Mouse (Mus musculus): Measurements from ENCODE around the gene Klhl25.
"Not testable (repeated sequence)": the region's sequence is repeated elsewhere in the genome, so short reads cannot be mapped to it uniquely, and the experiment has no call there.

Gene Klhl25

DNA sequence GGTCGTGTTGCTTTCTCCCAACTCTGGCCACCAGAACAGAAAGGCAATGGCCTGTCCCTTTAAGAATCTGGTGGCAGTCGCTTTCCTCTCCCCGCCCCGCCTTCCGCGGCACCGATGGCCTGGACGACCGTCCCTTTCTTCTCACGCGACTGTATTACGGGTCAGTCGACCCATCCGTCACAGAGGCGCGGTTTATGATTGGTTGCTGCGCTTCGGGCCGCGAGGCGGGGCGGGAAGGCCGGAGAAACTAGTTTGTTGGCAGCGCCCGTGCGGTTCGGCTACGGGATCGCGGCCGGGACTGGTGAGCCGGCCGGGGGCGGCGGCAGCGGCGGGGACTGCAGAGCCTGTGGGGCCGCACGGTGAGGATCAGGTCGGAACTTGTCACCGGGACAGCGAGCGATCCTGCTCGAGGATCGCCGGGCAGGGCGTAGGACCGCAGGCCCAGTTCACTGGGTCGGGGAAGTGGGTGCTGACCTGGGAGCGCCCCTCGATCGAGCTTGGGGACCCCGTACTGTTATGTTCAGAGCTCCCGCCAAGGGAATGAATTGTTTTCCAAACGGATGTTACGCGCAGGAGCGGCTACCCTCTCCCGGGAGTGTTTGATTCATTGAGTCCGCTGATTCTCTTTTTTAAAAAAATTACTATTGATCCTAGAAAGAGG, at the start of gene Klhl25:
Gene Klhl25 (plus strand): TSS at position 196 of the 661 bp plus-strand sequence.
- peak; percentile 98 for DNase-seq

DNA sequence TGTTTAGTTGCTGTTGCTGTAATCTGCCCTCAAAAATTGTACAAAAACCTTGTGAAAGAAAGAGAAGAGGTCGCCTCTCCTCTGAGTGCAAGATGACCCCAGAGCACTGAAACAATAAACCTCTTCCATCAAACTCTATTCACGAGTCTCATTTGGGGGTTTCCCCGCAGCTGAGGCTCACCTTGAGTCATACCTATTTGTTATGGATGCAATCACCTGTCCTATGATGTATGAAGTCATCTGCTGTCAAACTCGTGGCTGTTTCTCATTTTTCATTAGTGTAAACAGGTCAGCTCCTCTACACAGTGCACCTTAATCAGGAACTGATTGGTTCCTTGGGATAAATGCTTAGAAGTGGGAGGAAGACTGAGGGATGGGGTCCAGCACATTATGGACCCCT, 47.6 kb upstream of the Klhl25 start:
- DNase-seq: no peak

DNA sequence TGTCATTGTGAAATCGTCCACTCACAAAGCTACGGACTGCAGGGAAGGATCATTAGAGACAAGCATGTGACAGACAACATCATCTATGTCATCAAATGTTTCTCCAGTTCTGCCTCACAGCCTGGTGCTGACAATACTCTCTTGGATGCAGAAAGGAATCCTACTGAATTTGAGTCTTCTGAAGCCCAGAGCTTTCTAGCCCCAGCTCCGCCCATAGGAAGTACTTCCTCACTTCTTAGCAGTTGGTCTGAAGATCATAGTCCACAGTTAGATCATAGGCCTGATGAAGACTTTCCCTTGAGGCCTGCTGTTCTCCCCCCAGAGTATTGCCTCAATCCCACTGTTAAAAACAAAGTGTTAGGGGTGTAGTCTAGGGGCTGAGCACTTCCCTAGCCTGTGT, 47.1 kb upstream of the Klhl25 start:
- DNase-seq: no peak

DNA sequence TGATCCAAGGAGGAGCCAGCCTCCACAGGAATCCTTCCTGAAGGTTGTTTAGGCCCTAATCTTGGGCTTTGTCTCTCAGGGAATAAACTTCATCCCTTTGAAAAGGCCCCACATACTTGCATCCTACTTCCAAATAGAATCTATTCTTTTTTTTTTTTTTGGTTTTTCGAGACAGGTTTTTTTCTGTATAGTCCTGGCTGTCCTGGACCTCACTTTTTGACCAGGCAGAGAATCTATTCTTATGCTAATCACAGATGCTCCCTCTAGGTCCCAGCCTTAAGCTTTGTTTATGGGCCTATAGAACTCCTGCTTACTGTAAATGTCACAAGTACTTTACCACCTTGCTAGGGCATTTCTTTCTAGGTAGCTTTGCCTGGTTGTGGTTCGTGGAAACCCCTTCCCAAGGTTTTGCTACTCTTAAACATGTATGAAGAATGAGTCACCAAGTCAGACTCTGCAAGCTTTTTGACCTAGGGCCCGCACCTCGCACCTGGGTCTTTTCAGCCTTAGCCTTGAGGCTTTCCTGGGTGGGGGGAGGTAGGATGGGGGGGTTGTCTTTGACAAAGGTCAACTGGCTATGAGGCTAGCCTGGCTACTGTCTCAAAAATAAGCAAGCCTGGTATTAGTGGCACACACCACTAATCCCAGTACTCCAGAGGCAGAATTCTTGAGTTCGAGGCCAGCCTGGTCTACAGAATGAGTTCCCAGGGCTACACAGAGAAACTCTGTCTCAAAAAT, 46.3 kb upstream of the Klhl25 start:
- no peak for DNase-seq

DNA sequence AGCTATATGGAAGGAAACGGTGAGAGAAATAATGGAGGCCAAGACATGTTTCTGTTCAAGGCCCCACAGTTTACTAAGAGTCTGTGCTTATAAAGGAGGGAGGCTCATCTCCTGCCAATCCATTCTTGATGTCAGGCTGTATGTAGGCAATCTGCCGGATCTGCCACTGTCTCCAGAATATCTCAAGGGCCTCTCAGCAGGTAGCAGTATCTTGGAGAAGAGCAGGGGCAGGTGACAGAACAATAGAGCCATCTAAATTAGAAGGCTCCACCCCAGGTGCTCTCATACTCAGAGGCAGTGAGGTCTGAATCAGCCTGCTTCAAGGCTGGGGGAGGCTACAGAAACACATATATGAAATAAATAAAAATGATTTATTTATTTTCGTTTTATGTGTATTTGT, 45.2 kb upstream of the Klhl25 start:
- DNase-seq: no peak

DNA sequence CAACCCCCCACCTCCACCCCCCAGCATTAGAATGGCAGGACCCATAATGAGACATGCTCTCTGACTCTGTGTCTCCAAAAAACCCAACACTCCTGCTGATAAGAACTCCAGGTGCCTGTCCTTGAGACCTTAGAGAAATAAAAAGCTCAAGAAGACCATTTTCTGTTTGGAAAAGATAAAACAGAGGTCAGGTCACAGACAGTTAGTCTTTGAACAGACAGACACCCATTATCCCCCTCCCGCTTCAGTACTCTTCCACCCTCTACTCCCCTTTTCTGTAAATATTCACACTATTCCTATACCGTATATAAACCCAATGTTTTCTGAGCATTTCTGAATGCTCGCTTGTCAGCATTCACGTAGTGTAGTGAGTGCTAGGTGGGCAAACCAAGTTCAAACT, 41.9 kb upstream of the Klhl25 start:
- no peak for DNase-seq

DNA sequence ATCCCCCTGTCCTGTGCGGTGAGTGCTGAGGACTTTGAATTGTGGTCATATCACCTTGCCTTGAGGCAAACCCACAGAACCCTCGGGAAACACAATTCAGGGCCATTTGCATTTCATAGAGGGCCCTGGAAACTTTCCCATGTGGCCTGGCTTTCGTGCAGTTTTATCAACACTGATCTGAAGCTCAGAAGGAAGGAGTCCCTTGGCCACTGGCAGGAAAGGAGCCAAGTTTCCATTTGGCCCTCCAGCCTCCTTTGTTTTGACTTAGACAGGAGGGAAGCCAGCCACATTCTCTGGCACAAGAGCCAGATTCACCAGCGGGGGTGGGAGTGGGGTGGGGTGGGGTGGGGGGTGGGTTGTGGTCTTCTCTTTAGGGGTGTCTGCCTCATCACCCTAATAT, 41.4 kb upstream of the Klhl25 start:
- peak; percentile 86 for DNase-seq

DNA sequence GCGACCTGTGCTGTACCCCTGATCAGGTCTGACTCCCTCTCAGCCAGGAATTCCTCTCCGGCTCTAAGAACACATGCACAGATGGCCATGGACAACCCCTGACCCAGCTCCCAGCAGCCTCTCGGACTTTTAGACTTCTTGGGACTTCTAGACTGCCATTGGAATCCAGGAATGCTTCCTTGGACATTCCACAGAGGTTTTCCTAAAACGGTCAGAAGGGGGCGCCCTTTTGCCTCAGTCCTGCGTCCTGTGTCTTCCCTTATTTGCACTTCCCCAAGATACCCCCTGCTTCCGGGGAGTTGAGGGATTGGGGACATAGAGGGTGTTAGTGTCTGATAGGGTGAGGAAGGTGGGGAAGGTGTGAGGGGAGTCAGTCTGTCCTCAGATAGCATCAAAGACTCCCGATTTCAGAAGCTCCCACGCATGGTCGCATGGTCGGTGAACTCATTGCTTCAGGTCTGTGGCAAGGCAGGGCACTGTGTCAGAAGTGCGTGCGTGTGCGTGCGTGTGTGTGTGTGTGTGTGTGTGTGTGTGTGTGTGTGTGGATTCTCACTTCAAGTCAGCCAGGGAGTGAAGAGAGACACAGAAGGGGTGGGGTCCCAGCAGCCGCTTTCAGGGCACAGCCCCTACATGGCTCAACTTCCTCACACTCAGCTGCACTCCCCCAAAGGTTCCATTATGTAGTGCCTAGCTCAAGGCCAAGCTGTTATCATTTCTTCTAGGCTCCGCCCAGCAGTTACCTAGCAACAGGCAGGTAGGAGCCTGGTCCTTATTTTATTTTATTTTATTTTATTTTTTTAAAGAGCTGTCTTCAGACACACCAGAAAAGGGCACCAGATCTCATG, 40.4 kb upstream of the Klhl25 start:
- peak; percentile 73 for DNase-seq

DNA sequence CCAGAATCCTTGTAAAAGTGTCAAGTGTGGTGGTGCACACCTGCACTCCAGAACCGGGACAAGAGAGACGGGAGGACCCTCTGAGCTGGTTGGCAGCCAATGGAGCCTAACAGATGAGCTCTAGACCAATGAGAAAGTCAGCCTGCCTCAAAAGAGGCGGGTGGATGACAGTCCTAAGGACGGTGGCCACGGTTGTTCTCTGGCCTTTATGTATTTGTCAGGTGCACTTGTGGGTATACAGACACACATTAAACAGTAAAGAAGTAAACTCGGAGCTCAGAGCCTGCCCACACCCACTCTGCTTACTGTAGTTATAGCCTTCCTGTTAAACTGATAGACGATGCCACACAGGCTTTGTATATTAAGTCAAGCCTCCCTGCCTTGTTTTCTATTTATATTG, 27.4 kb upstream of the Klhl25 start:
- DNase-seq: no peak

DNA sequence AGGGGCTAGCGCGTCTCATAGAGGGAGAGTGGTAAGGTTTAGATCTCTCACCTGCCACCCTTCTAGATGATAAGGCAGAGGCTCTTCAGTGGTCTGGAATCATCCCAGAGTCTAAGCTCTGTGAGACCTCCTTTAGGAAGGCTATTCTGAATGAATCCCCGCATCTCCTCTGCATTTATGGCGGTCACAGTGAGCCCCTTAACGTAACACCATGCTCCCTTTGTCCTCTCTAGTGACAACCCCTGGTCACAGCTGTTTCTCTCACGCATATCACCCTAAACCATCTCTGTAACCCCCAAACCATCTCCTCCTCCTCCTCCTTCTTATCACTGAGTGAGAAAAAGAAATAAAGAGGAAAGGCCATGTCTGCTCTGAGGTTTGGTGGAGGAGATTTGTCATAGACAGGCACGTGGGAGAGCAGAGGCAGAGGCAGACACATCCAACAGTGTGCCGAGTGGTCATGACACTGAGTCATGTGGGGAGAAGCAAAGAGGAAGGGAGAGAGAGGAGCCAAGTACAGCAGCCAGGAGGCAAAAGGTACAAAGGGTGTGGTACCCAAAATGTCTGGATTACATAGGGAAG, 25.9 kb upstream of the Klhl25 start:
- DNase-seq: no peak

DNA sequence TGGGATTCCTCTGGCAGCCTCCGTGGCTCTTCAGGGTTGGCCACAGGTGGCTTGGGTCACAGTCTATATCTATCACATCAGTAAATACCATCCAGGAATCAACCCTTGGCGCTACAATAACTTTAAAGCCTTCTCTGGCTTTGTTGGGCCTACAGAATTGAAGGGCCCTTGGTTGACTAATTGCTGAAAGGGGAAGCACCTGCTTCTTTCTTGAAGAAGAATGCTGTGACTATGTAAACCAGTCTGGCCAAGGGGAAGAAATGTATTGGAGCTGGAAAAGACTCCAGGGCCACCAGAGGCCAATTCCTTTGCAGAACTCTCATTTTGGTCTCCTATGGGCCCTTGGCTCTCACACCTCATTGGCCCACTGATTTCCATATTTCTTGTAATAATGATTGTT, 25.0 kb upstream of the Klhl25 start:
- no peak for DNase-seq

DNA sequence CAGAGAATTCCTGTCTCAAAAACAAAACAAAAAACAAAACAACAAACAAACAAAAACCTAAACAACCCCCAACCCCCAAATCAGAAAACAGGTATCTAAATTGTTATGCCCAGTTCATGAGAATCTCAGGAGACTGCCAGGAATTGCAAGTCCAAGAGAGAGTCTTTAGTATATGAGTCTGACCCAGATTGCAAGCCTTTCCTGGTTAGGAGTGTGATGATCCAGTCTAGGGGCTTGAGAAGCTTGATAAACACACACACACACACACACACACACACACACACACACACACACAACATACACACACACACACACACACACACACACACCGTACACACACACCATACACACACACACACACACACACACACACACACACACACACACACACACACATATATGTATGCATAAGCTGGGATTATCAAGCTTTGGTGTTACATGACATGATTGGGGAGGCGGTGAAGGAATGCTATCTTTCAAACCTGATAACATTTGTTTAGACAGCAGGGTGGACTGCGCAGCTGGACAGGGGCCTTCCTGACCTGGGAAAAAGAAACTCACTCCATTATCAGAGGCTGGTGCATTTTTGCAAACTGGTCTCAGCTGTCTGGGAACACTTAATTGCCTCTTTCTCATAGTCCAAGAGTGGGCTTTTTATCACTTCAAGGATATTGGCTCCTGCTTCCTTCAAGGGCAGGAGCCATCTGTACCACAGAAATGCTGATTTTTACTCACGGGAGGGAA, 21.6 kb upstream of the Klhl25 start:
- no peak for DNase-seq

DNA sequence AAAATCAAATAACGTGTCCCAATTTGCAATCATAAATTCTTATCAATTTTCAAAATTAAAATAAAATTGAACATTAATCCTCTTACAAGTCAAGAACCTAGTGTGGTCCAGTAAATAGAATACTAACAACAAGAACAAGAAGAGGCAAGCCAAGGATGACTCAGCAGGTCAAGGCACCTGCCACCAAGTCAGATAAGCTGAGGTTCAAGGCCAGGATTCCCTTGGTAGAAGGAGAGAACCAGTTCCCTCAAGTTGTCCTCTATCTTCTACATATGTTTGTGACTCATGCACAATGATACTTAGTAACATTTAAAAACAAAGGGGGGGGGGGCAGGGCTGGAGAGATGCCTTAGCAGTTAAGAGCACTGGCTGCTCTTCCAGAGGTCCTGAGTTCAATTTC, 20.8 kb upstream of the Klhl25 start:
- no peak for DNase-seq

DNA sequence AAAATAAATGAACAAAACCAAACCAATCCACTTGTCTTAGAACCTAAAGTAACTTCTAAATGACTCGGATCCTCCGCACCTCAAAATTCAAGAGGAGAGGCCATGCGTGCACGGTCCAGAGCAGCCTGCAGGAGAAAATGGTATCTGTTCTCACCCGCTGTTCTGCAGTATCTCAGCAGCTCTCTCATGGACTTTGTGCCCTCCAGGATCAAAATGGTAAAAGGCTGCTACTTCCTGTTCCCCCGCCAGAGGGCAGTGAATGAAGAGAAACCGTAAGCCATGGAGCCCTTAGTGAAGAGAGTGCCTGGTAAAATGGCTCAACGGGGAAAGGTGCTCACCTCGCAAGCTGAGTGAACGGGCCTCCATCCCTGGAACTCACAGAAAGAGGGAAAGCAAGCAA, 20.3 kb upstream of the Klhl25 start:
- peak; percentile 75 for DNase-seq

DNA sequence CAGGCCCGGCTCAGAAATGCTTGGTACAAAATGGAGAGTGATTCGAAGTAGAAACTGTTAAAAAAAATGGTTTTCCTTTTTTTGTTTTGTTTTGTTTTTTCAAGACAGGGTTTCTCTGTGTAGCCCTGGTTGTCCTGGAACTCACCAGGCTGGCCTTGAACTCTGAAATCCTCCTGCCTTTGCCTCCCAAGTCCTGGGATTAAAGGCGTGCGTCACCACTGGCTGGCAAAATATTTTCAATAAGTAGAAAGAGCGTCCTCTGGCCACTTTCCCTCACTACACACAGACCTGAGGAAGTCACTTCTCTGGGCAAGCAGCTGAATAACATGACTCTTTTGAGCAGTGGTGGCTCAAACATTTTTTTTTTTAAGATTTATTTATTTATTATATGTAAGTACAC, 19.6 kb upstream of the Klhl25 start:
- no peak for DNase-seq

DNA sequence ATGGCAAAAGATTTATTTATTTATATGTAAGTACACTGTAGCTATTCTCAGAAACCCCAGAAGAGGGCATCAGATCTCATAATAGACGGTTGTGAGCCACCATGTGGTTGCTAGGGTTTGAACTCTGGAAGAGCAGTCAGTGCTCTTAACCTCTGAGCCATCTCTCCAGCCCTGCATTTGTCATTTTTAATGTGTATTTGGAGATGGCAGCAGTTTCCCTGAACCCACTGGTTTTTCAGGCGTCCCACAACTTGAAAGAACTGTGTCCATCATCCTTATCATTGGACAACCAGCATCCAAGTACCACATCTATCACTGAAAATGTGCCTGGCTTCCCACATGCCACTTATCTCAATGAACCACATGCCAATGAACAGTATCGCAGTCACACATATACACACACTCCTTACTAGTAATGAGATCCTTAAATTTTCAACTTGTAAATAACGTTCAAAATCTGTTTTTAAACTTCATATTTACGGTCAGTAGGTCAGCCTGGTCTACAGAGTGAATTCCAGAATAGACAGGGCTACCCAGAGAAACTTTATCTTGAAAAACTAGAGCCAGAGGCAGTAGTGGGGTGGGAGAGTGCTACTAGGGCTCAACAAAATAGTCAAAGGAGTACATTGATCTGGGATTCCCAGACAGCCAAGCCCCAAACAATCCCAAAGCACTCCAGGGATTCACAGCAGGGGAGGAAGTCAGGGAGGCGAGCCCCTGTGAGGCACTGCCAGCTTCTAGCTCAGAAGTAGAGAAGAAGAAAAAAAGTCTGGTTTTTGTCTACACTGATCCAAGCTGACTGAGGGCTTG, 17.7 kb upstream of the Klhl25 start:
- no peak for DNase-seq

DNA sequence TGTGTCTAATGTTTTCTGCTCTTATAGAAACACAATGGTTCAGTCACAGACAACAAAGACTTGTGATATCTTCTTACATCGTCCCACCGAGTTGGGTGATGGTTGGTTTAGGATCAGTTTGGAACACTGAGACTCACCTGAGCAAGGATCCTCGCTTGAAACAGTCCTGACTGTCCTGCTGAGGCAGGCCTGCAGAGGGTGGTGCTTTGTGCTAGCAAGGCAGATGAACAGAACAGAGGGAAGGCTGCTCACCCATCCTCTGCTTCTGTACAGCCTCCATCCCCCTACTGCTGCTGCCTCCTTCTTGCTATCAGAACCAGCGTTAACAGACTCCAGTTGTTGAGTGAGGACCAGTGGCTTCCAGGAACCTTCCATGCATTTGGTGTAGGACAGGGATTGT, 14.2 kb upstream of the Klhl25 start:
- not testable (repeated sequence) for DNase-seq

DNA sequence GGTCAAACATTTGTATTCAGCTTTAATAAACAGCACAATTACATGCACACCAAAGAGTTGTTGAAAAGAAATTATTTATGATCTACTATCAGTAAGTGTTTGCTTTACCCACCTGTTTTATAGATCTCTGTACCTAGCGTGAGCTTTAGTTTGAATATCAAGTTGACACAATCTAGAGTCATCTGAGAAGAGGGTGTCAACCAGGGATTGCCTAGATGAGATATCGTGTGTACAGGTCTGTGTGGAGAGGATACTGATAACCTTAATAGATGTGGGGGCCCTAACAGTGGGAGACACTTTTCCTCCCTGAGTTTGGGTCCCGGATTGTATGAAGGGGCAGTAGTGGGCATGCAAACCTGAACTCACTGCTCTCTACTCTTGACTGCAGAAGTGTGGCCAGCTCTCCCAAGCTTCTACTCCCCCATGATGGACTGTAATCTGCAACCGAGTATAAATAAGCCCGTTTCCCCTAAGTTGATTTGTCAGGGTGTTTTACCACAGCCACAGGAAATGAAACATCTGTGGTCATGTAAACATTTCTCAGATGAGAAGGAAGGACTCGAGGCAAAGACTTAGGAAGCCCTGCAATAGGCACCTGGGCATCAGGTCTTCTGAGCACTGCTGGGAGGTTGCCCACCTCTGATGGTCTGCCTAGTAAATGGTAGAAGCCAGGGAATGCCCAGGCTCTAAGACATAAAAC, 13.0 kb upstream of the Klhl25 start:
- not testable (repeated sequence) for DNase-seq

DNA sequence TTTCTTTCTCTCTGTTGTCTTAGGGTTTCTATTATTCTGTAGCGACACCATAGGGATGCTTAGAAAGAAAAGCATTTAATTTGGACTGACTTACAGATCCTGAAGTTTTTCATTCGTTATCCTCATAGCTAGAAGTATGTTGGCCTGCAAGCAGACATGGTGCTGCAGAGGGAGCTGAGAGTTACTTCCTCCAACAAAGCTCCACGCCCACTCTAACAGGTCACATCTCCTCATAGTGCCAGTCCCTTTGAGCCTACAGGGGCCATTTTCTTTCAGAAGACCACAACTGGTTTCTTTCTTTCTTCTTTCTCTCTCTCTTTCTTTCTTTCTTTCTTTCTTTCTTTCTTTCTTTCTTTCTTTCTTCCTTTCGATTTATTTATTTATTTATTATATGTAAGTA, 8.0 kb upstream of the Klhl25 start:
- no peak for DNase-seq

DNA sequence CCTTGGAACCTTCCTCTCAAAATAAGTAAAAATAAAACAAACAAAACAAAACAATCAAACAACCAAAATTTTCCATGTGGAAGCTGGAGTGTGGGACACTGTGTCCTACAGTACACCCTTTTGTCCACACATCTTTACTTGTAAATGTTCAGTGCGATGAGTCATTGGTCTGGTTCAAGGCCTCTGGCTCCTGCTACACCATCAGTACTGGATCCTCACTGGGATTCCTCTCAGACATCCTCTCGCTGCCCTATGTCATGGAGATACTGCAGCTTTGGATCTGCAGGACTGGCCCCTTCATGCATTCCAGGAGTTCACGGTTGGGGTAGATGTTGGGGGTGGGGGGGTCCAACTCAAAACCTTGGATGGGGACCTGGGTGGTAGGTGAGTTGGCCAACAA, 5.8 kb upstream of the Klhl25 start:
- DNase-seq: no peak

DNA sequence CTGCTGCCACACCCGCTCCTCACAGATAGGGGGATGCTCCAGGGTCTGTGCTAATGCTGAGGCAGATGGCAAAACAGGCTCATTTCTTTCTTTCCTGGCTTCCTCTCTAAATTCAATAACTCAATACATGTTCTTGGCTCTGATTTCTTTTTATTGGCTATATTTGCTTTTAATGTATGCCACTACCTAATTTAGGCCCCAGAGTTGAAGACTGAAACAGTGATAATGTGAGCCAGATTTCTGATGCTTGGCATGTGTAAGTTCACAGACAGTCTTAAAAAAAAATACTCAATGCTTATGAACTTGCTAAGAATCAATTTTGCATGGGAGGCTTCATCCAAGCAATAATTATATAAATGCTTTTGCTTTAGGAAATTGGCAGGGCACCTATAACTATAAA, 2.2 kb upstream of the Klhl25 start:
- no peak for DNase-seq
